Mouse (Mus musculus) heart, postnatal 36 days (tissue): ENCODE measurements around the gene Bysl. TPM values are rescaled to one million over a fixed set of nuclear protein-coding genes. Genes with fewer than 3 reads are reported as not detected.

Experiments used
- DNase-seq, 2 experiments: peaks; one replicate each; pipeline ENCODE4 v3.0.0; 2021 to 2022
- intact Hi-C: fragments of 180-260 bp; cut with DNase I; formaldehyde crosslinking; loops from one replicate; pipeline ENCODE4 v1.15.1; 2025
- total RNA-seq, 2 experiments: library from RNA; stranded (reverse); gene quantifications; 2 replicates each; pipeline ENCODE4 v1.2.3; 2021

Bysl gene
- total RNA-seq, 2 experiments from 2014 or later, result 14.2 to 14.3 TPM

DNA sequence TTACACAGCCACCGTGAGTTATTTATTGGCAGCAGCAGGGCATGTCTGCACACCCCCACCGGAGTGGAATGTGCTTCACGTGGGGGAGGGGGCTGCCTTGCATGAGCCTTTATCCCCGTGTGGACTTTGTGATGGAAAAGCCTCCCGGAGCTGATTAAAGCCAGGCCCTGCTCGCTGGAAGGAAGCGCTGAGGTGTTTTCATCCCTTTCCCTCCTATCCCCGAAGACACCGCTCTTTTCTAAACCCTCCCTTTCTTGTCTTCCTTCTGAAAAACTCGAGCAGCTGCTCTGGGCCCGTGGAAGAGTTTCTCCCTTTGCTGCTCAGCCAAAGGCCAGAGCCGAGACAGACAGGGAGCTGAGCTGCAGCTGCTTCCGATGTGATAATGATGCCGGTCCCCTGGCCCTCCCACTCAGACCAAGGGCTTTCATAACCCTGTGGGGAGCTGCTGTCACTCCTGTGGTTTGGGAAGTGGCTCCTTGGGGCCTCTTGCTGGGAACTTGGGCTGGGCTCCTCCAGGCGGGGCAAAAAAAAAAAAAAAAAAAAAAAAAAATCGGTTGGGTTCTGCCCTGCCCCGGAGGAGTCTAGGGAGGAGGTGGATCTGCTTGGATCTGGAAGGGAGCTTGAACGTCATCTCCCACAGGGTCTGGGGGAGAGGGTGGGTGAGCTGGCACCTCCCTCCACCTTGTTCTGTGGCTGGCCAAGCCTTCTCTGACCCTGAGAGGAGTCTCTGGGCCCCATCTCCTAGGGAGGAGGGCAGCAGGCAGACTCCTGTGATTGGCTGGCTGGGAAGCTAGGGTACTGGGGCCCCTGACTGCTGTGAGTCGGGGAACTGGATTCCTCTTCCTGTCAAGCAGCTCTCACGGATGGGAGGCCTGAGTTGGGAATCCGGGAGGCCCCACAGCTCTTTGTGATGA lies 15.8 kb downstream of the Bysl start:
- DNase-seq, result peak; percentile 59 to 64
- intact Hi-C loops, result loop anchor here (2.0 kb wide), 1 partner anchor 15 kb away; the partner anchor contains the start of genes Bysl, Gm20517 and Med20

DNA sequence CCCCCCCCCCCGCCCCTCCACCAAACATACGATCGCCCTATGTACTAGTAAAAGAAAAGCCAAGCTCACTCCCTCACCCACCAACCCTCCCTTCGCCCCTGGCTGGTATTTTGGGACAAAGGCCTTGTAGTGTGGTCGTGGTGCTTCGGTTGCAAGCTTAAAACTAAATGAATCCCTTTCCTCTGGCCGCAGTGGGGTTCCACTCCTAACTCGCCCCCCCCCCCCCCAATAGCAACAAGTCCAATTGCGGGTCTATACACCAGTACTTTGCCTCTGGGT lies 16.4 kb downstream of the Bysl start:
- DNase-seq, result no peak
- intact Hi-C loops, result no loop called here

DNA sequence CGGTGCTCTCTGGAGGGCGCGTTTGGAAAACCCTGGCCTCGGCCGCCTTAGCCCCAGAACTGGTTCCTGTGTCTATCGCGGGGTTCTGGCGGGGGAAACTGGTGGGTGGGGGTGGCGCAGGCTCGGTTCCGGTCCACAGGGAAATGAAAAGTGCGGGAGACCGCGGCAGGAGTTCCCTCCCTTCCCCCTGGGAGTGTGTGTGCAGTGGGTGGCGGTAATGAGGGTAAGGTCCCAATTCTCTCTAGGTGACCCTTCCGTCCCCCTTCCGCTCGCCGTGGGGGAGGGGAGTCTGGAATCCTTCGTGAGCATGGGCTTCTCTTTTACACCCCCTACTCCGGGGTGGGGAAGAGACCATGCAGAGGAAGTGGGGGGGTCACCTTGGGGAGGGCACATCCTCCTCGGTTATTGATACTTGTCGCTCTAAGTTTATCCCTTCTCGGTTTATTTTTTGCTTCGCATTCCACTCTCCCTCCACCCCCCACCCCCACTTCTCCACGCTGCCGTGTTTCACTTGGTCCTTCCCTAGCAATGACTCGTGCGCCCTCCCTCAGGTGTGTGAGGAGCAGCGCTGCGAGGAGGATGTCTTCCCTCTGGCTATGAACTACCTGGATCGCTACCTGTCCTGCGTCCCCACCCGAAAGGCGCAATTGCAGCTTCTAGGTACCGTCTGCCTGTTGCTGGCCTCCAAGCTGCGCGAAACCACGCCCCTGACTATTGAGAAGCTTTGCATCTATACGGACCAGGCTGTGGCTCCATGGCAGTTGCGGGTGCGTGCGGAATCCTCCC lies 16.9 kb downstream of the Bysl start:
- peak; percentile 58 to 65 for DNase-seq
- intact Hi-C loops, result no loop called here

DNA sequence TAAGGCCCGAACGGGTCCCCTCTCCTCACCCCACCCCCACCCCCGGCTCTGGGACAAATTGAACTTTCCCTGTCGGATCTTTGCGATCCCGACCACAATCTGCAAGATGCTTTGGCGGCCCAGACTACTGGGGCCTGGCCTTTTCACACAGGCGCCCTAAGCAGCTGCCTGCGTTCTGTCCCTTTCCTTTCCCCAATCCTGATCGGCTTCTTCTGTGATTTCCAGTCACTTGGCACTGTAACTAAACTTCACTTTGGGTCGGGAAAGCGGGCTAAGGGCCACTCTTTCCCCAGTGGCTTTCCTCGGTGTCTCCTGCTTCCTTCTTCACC lies 17.5 kb downstream of the Bysl start:
- intact Hi-C loops, result loop anchor here (1.0 kb wide), 2 partner anchors 72 to 83 kb away; no protein-coding TSS in a partner anchor
- DNase-seq, result no peak

DNA sequence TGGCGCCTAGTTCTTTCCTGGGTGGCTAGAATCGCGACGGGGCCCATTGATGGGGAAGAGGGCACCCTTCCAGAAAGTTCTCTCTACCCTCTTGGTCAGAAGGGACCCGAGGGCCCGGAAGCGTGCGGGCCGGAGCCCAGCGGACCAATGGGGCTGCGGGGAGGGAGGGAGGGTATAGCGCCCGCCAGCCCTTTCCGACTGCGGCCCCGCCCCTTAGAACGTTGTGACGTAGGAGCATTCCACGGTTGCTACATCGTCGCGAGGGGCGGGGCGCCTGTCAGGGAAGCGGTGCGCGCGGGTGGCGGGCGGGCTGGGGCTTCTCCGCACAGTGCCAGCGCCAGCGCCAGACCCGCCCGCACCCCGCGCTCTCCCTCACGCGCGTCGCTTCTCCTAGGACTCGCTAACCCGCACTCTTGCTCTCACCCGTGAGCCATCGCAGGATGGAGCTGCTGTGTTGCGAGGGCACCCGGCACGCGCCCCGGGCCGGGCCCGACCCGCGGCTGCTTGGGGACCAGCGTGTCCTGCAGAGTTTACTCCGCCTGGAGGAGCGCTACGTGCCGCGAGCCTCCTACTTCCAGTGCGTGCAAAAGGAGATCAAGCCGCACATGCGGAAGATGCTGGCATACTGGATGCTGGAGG lies 18.0 kb downstream of the Bysl start:
- intact Hi-C loops, result loop anchor here (1.0 kb wide), 2 partner anchors 71 to 82 kb away; no protein-coding TSS in a partner anchor

DNA sequence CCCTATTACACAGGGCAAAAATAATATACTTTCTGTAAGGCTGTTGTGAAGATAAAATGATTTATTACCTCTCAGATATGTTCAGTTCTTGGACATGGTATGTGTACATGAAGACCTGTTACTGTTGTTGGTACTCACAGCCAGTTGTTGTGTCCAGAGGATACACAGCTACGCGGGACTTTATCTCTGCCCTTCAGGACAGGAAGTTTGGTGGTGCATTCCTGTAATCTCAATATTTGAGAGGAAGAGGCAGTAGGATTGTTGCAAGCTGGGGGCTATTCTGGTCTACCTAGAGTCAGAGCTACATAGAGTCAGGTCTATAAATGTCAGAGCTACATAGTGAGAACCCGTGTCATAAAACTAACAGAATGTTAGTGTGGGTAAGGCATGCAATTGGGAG lies 20.2 kb downstream of the Bysl start:
- DNase-seq, result no peak
- intact Hi-C loops, result no loop called here

More for the DNA sequence above, 18.0 kb downstream of the Bysl start:
- peak; percentile 94 to 96 for DNase-seq

DNA sequence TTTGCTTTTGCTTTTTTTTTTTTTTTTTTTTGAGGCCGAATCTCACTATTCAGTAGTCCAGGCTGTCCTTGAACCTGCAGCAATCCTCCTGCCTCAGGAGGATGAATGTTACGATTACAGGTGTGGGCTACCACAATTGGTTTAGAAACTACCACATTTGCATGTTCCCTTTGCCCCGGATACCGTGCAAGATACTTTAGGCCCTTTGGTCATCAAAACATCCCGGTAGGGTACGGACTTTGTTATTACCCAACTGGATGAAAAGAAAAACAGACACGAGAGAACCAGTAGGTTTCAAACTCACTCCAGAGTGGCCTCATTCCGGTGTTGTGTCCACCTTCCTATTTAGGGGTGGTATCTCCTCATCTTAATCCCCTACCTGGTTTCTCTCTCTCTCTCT lies 22.8 kb downstream of the Bysl start:
- no peak for DNase-seq
- intact Hi-C loops, result no loop called here

DNA sequence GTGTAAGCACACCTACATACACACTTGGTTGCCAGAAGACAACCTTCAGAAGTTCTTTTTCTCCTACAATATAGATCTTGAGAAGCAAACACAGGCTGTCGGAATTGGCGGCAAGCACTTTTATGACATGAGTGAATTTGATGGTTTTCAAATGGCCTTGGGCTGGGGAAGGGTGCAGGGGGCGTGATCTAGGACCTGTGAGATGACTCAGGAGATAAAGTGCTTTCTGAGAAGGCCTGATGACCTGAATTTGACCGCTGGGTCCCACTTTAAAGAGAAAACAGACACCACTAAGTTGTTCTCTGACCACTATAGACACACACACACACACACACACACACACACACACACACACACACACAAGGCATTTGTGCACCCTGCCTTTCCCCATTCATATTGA lies 30.3 kb downstream of the Bysl start:
- intact Hi-C loops, result no loop called here

DNA sequence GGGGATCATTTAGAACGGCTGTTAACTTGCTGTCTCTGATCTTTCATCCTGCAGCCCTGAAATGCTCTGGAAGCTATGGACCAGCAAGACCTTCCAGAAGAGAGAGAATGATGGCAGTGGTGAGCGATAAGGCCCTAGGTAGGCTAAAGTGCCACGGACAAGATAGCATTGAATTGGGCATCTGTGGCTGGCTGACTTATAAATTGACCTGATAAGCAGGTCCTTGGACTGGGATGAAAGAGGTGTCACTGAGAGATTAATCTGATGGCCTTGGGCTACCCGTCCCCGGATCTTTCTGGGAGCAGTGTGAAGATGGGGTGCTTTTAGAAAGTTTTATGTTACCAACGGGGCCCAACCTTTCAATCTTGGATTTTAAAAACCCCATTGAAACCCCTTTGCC lies 32.6 kb downstream of the Bysl start:
- intact Hi-C loops, result no loop called here
- no peak for DNase-seq

More for the DNA sequence above, 30.3 kb downstream of the Bysl start:
- DNase-seq, result no peak

DNA sequence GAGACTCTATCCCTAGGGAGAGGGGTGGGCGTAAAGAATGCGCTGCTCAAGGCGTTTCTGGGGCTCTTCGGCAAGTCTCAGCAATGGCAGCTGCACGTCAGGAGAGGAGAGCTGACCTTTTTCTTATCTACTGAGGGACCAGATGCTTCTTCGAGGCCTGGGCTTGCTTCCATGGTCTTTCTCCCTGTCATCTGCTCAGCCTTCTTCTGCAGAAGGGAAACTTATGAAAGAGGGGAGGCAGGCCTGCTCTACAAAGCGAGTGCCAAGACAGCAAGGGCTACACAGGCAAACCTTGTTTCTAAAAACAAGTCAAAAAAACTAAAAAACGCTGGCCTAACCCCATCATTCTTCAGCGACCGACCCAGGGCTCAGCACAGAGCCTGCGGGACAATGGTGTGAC lies 36.5 kb downstream of the Bysl start:
- peak in 1 of 2 experiments; percentile 22 for DNase-seq

DNA sequence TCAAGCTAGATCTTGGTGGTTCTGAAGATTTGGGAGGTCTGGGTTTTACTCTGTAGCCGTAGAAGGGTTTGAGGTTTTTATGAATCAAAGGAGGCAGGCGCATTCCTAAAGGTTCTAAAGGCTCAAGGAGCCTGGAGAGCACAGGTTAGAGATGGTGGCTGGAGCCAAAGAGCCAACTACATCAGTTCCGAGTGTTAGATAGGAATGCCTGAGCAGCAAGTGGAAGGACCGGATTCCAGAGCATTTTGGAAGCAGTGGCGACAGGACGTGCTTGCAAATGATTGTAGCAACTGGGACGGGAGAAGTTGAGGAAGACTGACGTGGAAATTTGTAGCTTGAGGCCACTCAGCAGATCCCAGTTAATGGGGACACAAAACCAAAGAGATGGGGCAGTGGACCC lies 37.3 kb downstream of the Bysl start:
- intact Hi-C loops, result no loop called here

More for the DNA sequence above, 36.5 kb downstream of the Bysl start:
- intact Hi-C loops, result no loop called here

DNA sequence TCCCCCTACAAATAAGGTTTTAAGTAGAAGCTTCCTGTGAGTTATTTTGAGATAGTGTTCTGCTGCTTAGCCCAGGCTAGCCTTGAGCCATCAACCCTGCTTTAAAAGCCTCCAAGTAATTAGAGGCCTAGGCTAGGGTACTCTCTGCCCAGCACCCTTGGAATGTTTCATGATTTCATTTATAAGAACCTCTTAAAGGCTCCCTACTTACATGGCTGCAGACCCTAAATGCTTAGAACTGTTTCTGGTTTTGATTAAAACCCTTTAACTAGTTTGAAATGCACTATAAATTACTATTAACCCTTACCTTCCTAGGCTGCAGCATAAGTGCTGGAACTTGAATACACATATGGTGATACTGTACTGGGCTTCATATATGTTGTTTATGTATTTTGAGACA lies 38.9 kb downstream of the Bysl start:
- DNase-seq, result no peak
- intact Hi-C loops, result no loop called here

More for the DNA sequence above, 37.3 kb downstream of the Bysl start:
- no peak for DNase-seq

DNA sequence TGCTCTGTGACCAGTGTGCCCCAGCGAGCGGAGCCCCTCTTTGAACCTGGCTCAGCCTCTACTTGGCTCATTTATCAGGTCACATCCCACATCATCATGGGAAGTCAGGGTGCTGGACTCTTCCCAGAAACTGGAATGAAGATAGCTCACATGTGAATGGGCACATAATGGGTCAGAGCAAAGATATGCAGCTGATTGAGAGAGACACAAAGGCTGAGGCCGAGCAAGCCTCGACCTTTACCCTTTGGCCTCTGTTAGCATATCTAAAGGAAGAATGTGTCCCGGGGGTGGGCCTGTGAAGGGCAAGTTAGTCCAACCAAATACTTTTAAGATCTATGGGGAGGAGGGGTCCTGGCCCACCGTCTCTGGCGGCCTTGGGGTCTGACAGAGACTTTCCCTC lies 39.7 kb downstream of the Bysl start:
- intact Hi-C loops, result no loop called here
- DNase-seq, result no peak

DNA sequence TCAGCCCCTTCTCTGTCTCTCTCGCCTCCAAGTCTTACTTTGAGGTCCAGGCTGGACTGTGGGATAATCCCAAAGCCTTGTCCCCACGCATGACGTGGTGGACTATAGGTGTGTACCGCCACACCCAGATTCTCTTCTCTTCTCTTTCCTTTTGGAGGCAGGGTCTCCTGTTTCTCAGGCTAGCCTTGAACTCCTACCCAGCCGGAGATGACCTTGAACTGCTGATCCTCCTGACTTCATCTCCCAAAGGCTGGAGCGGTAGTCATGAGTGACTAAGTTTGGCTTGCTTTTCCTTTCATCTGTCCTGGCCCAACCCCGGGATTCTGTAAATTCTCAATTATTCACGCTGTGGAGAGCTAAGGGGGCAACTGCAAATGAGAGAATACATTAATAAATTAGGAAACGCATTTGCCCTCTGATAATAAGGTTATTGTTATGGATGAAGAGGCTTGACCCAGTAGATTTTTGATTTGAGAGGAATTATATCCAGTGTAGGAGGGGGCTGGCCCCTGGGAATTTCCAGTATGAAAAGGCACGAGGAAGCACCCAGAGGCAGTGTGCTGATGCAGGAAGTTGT lies 42.3 kb downstream of the Bysl start:
- intact Hi-C loops, result no loop called here
- DNase-seq, result no peak

DNA sequence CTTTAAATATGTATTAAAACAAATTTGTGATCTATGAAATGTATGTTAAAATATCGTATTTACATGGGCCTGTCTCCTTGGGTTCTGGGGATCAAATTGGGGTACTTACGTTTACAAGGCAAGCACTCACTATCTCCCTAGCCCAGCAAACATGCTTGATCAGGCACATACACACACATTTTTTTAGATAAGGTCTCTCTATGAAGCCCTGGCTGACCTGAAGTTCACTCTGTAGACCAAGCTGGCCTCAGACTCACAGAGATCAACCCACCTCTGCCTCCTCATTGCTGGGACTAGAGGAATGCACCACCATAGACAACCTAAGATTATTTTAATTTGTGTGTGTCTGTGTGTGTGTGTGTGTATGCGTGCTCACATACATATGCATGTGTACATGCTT lies 42.9 kb downstream of the Bysl start:
- no peak for DNase-seq
- intact Hi-C loops, result no loop called here

DNA sequence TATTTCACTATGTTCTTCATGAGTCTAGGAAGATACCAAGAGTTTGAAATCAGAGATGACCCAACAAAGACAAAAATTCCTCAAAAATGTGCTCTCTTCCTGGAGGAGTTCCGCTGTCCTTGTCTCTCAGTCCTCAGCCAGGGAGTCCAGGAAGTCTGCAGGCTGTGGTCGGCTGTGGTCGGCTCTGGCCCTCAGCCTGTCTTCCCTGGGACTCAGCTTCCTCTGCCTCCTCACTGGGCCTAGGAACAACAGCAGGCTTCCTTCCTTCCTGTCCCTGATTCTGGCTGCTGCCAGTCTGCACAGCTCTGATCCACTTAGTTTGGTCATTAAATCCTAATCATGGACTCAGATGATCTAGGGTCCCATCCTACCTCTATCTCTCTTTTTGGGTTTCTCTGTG lies 44.0 kb downstream of the Bysl start:
- intact Hi-C loops, result no loop called here
- no peak for DNase-seq

DNA sequence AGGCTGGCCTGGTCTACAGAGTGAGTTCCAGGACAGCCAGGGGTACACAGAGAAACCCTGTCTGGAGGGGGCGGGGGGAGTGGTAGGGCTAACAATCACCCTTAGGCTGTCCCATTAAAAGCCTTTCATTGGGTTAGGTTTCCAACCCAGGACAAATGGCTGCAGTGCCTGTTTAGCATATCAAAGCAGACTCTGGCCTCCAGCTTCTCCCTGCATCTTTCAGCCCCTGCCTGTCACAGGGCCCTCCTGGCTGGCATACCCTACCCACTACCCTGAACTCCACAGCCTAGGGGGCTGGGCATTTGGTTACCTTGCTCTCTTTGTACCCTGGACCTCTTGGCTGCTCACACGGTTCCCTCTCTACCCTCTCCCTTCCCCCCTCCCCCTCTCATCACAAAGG lies 45.2 kb downstream of the Bysl start:
- intact Hi-C loops, result no loop called here
- DNase-seq, result no peak

DNA sequence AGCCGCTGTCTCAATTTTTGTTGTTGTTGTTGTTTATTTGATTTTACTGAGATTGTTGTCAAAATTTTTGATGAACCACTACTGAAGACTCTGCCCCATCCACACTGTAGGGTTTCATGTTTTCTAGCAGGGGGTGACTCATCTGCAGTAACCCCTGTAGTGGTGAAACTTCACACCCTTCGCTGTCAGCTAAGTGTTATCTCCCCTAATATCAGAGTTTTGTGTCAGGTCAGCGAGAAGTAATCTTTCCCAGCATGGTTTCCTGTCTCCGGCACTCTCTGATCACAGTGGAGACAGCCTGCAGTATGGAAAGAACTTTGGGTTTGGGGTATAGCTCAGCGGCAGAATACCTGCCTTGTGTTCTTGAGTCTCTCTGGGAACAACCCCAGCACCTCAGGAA lies 46.7 kb downstream of the Bysl start:
- intact Hi-C loops, result no loop called here
- DNase-seq, result no peak

DNA sequence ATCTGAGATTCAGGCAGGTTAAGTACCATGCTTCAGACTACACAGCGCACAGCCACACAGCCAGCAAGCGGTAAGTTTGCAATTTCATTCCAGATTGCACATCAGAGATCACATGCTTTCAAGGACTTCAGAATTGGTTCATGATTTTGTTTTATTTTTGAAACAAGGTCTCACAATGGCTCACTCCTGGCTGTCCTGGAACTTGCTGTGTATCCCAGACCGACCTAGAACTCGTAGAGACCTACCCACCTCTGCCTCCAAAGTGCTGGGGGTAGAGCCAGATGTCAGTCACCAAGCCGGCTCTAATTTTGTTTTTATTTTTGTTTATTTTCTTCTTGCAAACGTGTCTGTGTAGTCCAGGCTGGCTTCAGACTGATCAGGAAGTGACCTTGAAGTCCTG lies 48.4 kb downstream of the Bysl start:
- no peak for DNase-seq
- intact Hi-C loops, result no loop called here

DNA sequence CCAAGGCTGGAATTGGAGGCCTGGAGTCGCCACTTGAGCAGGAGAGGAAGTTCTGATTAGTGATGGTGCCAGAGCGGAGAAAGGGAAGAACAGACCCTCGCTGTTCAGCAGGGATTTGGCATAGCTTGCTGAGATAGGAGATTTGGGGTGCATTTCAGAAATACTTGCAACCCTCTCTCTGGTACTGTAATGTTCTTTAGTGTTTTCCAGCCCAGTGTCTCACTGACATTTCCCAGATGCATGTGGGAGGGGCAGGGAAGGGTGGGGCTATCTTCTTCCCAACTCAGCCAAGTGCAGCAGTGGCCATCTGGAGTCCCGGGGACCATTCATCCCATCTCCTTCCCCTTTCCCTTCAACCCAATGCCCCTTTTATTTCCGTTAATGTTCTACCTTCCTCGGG lies 51.6 kb downstream of the Bysl start:
- peak in 1 of 2 experiments; percentile 34 for DNase-seq
- intact Hi-C loops, result no loop called here

DNA sequence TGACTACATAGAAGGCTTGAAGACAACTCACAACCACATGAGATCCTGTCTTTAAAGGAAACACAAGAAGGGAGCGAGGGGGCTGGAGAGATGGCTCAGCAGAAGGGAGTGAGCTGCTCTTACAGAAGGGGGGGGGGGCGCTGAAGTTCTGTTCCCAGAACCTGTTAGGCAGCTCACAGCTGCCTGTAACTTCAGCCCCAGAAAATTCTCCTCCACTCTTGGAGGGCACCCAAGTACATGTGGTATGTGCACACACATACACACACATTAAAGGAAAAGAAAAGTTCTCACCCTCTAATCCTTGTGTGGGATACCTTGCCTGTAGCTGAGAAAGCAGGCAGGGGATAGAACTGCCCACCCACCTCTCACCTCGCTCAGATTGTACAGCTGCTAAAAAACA lies 54.1 kb downstream of the Bysl start:
- no peak for DNase-seq
- intact Hi-C loops, result no loop called here
